Mouse (Mus musculus) layer of hippocampus, adult 9-11 months (tissue): ENCODE measurements around the gene Olfr1183.
"Not testable (repeated sequence)": the region's sequence is repeated elsewhere in the genome, so short reads cannot be mapped to it uniquely, and the experiment has no call there.

Experiments
- DNase-seq: peaks from one replicate; pipeline ENCODE4 v3.0.0; 2022

The Olfr1183 gene

DNA sequence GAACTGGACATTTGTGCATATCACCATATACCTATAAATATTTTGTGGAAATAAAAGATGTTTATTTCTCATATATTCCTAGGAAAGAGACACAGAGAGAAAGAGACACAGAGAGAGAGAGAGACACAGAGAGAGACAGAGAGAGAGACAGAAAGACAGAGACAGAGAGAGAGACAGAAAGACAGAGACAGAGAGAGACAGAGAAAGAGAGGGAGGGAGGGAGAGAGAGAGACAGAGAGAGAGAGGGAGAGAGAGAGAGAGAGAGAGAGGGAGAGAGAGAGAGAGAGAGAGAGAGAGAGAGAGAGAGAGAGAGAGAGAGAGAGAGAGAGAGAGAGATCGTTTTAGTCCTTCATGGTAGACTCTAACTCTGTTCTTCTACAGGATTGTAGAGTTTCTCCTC is at the start of gene Olfr1183:
TSS of gene Olfr1183 (plus strand) at position 301 of the 400 bp plus-strand sequence.
- not testable (repeated sequence) for DNase-seq

DNA sequence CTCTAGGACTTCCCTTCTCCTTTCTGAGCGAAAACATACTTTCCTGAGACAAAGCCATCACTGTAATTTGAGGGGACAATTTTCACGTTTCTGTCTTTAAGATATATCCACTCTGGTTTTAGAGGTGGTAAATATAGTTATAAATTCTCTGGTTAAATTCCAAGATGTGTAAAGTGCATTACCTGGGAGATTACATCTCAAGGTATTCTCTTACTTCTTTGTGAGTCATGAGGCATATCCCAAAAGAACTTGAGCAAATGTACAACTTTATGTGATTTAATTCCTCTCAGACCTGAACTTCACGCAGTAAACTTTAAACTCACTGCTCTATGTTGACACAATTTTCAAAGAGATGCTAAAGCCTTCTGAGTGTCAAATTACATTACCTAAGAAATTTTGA is 48.3 kb upstream of the Olfr1183 start, which contains the start of gene Olfr1179:
TSS of gene Olfr1179 (minus strand) at position 101 of the 400 bp plus-strand sequence.
- DNase-seq: no peak

DNA sequence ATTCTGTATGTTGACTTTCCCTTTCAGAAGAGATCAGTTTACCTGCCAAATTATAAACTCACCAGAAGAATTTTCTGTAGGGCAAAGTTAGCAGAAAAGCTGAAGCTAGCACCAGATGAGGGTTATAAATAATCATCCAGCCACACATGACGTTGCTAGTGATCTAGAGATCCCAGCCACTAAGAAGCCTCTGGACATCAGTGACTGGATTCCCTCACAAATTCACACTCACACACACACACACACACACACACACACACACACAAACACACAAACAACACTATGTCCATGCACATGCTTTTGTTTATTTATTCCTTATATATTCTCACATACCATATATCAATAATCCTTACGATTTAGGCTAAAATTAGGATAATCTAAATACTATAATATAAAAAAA is 35.6 kb upstream of the Olfr1183 start, which contains the start of gene Olfr1180:
TSS of gene Olfr1180 (minus strand) at position 101 of the 400 bp plus-strand sequence.
- DNase-seq: no peak

DNA sequence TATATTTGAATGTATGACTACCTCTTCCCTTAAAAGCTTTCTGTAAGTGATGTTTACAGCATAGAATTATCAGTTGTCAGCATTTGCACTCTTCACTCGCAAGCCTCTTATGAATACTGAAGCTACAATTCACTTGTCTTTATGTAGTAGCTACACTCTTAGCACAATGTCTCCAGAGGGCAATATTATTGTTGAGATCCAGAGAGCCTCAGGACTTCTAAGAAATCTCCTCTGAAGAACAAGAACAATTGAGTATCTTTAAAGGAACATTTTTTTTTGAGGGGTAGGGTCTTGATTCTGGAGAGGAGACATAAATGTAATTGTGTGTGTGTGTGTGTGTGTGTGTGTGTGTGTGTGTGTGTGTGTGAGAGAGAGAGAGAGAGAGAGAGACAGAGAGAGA is 28.6 kb upstream of the Olfr1183 start, which contains the start of gene Olfr1181:
TSS of gene Olfr1181 (minus strand) at position 101 of the 400 bp plus-strand sequence.
- DNase-seq: no peak

- no peak for DNase-seq
Observed at GRCm38 (mm10) chr2:88449031-88449430, 5.6 kb upstream of the Olfr1183 start, which contains the start of gene Gm13757. Gm13757 (minus strand) TSS chr2:88449131.

GRCm38 (mm10) chr2:88483298-88483697 is 28.6 kb downstream of the Olfr1183 start, which contains the start of gene Olfr1184:
Olfr1184 (plus strand) TSS chr2:88483598.
- no peak for DNase-seq

- no peak for DNase-seq
Observed at GRCm38 (mm10) chr2:88493020-88493419, 38.4 kb downstream of the Olfr1183 start, which contains the start of gene Olfr1185-ps1. Olfr1185-ps1 (plus strand) TSS chr2:88493320.

GRCm38 (mm10) chr2:88518251-88518650 is 63.6 kb downstream of the Olfr1183 start, which contains the start of gene Olfr1186:
Olfr1186 (plus strand) TSS chr2:88518551.
- DNase-seq: no peak
